Mouse (Mus musculus) cortical plate, adult 2 months (tissue): Measurements from ENCODE around the gene Evi5.

Experiments used
- CTCF ChIP-seq: fragments of 200-500 bp; IDR thresholded peaks from 2 replicates; pipeline ENCODE4 v1.5.1; 2011; ENCODE audit warnings: mild to moderate bottlenecking, control low read depth, low read length; ENCODE audit not compliant: insufficient read depth; ENCODE audit errors: extremely low read depth
- POLR2A ChIP-seq: fragments of 200-500 bp; IDR thresholded peaks from 2 replicates; pipeline ENCODE4 v1.6.1; 2011; ENCODE audit warnings: mild to moderate bottlenecking, low read length, control low read depth; ENCODE audit not compliant: insufficient read depth; ENCODE audit errors: extremely low read depth

DNA sequence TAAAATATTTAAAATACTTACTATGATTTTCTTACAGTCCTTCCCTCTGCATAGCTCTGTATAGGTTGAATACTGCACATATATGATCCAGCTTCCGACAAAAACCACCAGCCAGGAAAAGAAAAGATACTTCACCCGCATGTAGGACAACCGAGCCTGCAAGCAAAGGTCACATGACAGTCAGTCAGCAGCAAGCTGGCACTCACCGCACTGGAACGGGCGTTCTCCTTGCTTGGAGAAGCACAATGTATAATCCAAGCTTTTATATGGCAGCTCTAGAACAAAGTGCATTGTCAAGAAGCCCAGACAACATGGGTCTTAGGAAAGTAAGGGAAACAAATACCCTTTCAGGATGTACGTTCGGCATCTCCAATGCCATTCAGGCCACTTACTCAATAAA, 49.7 kb upstream of the Evi5 start:
- TF ChIP-seq CTCF (no peak), POLR2A (no peak)
